Mouse (Mus musculus) kidney, adult 11 months (tissue): ENCODE data around the gene Gm9837.

Experiments used
- DNase-seq: peaks from one replicate; pipeline ENCODE4 v3.0.0; 2022

The Gm9837 gene

DNA sequence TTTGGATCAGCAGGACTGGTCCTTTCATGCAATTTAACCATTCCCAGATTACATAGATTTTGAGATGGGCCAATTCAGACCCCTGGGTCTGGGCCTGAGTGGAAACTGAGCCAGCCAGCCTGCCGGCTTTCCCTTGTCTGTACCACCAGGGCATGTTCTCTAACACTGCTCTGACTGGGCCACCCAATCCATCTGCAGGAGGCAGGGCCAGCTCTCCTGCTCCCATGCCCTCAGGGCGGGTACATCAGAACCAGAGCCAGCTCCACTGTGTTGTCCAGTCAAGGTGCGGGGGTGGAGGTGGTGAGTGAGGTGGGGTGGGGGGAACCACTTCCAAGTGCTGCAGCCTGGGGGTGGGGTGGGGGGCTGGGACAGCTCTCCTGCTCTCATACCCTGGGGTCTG is 16.1 kb upstream of the Gm9837 start:
- DNase-seq, result no peak

DNA sequence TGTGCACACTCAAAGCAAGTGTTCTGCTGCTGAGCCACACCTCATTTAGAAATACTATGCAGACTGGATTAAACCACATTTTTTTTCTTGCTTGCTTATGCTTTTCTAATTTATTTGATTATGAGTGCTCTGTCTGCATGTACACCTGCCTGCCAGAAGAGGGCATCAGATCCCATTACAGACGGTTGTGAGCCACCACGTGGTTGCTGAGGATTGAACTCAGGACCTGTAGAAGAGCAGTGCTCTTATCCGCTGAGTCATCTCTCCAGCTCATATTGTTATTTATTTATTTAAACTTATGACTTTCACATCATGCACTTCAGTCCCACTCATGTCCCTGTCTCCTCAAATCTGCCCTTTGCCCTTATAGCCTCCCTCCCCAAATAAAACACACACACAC is 15.4 kb upstream of the Gm9837 start:
- no peak for DNase-seq

DNA sequence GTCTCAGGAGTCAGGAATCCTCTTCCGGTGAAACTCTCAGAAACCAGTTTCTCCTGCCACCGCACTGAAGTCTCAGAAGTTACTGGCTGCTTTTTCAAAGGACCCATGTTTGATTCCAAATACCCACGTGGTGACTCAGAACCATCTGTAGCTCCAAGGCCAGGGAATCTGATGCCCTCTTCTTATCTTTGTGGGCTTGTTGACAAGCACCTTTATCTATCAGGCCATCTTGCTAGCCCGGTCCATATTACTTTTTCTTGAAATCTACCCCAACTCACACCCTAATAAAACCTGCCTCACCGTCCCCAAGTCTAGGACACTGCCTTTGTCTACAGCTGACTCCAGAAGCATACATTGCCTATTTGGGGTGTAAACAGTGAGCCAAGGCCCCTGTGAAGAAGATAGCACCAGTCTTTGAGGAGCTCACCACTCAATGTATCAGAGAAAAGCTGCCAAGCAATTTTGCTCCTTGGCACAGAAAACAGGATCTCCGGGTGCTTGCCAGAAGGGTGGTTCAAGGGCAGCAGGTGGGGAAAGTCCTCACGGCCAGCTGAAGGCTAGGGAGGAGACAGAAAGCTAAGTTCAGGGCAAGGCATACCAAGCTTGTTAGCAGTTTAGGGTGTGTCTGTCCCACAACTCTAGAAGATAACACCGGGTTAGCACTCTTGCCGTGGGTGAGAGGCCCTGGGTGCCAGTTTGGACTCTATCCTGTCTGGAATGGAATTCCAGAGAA is 13.0 kb upstream of the Gm9837 start:
- no peak for DNase-seq

DNA sequence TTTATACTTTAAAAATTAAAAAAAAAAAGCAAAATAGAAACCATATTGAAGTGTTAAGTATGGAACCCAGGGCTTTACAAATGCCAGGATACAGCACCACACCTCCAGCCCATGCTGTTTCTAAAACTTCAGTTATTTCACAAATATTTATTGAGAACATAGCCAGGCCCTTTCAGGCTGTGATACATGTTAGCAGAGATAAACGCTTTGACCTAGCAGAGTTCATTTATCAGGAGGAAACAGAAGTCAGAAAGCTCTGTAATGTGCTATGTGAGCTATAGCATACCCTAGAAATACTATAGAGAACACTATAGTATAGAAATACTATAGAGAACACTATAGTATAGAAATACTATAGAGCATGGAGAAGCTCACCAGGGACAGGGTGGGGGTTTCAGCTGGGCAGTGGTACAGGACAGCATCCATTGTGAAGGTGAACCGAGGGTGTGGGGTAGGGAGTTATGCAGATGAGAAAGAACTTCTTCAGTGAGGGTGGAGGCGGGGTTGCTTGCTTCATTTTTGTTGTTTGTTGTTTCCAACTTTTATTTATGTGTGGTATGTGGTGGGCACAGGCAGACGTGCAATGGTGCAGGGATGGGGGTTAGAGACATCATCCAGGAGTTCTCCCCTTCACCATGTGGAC is 10.9 kb upstream of the Gm9837 start:
- DNase-seq, result no peak

DNA sequence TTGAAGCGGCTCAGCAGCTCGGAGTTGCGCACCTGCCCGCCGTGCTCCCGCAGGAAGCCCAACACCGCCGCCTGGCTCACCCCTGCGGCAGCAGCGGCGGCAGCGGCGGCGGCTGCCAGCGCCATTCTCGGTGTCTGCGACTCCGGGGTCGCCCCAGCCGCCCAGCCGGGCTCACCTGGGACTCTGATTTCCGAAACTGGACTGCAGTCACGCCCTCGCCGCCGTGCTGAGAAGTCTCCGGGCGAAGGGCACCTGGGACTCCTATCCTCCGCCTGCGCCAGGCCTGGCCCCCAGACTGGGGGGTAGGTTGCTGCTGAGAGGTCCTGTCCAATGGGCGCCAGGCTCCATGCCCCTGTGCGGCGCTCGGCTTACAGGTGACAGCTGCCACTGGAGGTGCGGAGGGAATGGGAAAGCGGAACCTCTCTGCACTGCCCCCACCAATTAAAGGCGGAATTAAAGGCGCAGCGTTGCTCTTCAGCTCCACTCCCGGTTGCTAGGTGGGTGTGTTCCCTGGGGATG is 9.6 kb upstream of the Gm9837 start, which contains the start of the genes Gm9945 and Sowaha:
Gm9945 (plus strand) TSS at position 384 of the 519 bp plus-strand sequence.
Sowaha (minus strand) TSS at position 492 of the 519 bp plus-strand sequence.
- peak; percentile 79 for DNase-seq

DNA sequence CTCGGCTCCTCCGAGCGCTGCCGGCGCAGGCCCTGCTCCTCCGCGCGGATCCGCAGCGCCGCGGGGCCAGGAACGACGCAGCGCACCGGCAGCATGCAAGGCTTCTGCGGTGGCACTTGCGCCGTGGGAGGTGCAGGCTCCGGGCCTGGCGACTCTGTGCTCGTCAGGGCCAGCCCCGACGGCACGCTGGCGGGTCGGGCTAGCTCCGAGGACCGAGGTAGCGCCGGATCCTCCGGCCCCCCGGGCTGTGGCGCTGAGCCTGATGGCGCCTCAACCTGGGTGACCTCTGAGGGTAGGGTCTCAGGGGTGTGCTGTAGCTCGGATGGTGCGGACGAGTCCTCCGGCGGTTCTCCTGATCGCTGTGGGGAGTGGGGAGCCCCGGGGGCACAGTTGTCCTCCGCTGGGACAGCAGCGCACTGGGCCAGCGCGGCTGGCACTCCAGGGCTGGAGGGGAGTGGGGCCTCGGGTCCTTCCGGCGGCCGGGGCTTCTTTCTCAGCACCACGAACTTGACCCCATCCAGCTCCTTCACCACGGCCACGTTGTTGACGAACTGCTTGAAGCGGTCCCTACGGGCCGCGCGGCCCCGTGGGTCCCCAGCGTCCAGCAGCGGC is 9.0 kb upstream of the Gm9837 start:
- DNase-seq, result no peak

DNA sequence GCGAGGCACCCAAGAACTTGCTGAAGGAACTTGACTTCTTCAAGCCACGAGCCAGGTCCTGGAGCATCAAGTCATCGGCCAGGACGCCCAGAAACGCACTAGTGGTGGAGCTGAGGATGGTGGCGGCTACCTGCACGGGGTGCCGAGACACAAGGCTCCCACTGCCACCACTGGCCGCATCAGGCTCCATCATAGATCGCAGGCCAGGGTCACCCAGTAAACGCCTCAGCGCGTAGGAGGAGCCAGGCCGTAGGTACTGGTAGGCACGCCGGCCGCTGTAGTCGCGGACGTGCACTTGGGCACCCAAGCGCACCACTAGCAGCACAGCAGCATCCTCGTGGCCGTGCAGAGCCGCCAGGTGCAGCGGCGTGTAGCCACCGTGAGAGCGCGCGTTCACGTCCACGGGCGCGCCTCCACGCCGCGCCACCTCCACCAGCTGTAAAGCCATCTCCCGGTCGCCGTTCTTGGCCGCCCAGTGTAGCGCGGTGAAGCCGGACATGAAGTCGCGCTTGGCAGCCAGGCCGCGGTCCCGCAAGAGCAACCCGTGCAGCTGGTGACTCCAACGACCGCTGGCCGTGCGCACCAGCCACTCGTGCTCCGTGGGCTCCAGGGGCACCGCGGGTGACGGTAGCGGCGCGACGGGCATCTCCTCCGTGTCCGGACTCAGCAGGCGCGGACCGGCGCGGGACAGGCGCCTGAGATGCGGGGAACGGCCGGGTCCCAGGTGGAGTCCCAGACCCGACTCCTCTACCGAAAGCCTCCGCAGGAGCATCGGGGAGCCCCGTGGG is 8.3 kb upstream of the Gm9837 start:
- no peak for DNase-seq

DNA sequence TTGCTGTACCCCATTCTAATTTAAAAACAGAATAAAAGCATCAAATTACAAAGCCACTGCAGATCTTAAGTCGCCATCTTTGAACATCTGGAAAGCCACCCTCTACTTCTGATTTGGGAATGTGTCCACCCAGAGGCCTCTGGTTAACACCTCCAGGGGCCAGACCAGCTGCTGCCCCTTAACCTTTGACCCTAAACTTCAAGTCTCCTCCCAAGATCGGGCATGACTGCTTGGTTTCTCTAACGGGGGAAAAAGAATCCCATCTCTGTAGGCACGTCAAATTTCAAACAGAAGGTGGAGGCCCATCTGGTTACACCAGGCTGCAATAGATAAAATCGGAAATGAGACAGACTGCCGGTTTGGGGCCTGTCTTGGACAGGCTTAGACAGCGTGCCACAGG is 7.6 kb upstream of the Gm9837 start:
- DNase-seq, result no peak

DNA sequence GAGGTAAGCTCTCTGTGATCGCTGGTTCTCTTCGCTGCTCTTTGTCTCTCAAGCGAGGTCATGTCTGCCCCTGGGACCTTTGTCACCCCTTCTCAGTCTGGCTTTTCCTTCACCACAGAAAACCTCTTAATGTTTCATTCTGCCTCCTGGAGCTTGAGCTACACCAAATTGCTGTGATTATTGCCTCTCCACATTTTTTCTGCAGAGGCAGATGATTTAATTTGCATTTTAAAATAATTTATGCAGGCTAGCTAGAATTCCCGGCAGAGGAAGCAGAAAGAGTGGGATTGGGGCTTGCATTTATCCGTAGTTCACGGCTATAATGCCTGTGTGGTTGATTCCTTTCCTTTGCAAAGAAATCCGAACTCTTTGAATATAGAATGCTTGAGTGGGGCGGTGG is 5.3 kb upstream of the Gm9837 start:
- DNase-seq, result no peak

DNA sequence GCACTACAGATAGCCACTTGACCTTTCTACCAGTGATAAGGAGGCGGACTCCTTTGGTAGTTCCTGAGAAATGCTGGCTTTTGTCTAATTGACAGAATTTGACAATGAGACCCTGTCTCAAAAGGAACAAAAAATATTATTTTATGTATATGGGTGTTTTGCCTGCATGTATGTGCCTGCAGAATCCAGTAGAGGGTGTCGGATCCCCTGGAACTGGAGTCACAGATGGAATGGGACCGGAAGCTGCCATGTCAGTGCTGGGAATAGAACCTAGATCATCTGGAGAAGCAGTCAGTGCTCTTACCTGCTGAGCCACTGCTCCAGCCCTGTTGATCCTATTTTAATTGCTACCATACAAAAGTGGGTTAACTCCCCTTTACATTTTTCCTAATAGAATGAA is 2.4 kb upstream of the Gm9837 start:
- DNase-seq, result no peak

DNA sequence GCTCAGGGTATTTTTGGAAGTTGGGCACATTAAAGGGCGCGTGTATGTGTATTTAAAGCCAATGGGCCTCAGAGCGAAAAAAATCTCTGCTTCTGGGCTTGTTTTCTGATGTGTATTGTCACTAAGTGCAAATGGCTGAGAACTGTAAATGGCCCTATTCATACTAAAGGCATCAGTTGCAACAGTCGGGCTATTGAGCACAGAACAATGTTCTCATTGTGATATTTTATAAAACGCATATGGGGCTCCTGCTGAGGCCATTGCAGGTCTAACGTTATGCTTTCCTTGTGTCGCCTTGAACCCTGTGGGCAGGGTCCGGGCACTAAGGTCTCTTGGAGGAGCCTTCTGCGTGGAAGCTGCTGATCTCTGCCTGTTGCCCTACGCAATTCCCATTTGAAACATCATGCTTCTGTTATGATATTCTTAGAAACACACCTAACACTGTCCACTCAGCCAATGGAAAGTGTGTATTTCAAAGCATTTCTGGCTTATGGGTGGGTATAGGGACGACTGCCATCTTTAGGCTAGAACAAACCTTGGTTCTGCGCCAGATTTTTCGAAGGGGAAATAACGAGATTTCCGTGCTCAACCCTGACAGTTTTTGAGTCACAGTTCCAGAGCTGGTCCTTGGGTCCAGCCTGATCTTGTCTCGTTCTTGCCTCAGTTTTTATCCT is 848 bp downstream of the Gm9837 start:
- DNase-seq, result peak; percentile 25

DNA sequence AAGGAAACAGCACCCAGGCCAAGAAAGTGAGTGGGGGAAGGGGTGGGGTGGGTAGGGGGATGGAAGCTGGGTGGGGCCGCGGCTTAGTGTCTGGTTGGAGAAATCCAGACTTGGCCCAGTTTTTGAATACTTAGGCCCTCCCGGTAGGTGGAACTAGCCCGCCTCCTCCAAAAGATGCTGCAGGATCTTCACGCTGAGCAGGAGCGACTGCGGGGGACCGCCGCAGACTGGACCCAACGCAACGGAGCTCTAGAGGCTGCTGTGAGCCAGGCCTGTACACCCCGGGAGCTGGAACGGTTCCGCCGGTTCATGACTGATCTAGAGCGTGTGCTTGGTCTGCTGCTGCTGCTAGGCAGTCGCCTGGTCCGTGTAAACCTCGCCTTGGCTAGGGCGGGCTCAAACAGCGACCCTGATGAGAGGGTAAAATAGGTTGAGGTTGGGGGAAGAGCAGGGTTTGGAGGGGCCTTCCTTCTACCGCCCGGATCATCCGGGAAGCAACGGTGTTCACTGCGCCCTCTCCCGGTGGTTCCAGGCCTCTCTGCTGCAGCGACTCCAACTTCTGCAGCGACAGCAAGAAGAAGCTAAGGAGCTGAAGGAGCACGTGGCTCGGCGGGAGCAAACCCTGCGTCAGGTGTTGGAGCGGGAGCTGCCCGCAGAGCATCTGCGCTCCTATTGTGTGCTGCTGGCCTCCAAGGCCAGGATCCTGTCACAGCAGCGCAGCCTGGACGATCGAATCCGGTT is 3.9 kb downstream of the Gm9837 start:
- DNase-seq, result peak; percentile 64

DNA sequence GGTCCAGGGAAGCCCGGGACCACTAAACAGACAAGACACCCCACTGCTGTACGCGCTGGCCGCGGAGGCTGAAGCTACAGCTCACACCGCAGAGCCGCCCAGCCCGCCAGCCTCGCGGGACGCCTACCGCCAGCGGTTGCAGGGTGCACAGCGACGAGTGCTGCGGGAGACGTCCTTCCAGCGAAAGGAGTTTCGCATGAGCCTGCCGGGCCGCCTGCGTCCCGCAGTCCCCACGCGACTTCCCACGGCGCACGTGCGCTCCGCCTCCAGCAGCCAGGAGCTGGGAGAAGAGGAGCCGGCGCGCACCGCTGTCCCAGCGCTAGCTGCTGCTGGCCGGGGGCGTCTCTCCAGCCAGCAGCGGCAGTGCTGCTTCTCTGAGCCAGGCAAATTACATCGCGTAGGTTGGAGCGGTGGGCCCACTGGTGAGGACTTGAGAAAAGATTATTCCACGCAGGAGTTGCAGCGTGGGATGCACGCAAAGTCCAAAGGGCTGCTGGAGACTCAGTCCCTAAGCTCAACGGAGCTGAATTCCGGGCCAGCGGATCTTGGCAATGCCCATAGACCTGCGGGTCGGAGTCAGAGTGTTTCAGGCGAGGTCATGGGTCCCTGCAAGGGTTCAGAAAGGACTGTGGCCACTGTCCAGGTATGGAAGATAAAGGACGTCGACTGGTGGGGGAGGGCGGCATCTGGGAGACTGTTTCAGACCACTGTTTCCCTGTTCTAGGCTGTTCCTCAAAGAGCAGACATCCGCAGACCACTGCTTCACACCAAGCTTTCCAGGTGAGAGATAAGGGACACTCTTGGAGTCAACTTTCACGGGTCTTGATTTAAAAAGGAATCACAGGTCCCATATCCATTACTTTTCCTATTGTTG is 6.5 kb downstream of the Gm9837 start:
- DNase-seq, result no peak

DNA sequence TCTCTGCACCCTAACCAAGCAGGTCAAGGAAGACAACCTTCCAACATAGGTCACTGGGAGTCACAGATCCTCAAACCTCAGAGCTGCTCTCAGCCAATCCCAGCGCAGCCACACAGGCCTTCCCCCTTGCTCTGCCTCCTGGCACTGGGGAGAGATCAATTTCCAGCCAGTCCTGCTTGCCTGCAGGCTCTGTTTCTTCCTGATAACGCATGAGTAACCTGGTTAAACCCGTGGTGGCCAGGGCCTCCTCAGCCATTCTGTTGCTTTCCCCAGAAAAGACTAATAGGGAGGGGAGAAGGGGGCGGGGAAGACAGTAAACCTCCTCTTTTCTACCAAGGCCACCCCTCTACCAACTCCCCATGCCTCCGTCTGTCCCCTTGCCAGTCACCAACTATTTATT is 8.6 kb downstream of the Gm9837 start:
- DNase-seq, result peak; percentile 30

DNA sequence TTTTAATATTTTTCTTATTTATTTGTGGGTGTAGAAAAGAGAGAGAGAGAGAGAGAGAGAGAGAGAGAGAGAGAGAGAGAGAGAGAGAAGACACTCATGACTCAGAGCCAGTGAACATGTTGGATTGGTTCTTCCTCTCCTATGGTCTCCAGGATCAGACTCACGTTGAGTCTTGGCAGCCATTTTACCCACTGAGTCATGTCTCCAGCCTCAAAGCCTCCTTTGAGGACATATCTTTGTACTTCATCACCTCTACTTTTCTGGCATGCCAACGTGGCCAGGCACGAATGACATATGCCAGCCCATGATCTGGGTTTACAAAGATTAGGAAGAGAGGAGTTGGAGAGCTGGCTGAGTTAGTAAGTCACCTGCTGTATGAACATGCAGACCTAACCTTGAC is 10.1 kb downstream of the Gm9837 start:
- no peak for DNase-seq

DNA sequence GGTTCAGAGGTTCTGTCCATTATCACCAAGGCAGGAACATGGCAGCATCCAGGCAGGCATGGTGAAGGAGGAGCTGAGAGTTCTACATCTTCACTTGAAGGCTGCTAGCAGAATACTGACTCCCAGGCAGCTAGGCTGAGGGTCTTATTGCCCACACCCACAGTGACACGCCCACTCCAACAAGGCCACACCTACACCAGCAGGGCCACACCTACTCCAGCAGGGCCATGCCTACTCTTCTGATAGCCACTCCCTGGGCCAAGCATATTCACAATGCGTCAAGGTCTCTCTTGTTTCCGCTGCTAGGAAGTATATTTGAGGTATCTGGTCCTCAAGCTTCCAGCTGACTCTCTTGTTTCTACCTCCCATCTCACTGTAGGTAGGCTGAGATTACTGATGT is 11.3 kb downstream of the Gm9837 start:
- DNase-seq, result no peak

DNA sequence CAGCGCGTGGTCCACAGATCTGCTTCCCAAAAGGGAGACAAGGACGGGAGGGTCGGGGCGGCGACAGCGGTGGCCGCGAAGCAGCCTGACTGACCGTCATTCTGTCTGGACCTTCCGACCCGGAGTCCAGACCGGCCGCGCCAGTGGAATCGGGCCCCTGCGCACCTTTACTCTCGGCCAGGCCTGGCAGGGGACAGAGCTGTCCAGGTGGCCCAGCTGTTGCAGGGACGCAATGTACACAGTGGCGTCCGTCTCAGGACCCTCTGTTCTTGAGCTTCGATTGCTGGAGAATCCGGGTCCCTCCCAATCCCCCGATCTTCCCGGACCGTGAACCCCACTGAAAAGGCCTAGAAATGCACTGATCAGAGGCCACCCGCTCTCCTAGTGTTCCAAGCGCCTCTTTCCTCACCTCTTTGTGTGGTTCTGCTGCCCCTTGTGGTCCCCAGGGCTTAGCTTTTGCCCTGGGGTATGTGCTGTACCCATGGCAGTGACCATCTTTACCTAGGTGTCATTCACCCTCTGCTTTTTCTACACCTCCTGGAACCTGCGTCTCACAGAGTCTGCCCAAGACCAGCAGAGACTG is 12.8 kb downstream of the Gm9837 start:
- DNase-seq, result no peak

DNA sequence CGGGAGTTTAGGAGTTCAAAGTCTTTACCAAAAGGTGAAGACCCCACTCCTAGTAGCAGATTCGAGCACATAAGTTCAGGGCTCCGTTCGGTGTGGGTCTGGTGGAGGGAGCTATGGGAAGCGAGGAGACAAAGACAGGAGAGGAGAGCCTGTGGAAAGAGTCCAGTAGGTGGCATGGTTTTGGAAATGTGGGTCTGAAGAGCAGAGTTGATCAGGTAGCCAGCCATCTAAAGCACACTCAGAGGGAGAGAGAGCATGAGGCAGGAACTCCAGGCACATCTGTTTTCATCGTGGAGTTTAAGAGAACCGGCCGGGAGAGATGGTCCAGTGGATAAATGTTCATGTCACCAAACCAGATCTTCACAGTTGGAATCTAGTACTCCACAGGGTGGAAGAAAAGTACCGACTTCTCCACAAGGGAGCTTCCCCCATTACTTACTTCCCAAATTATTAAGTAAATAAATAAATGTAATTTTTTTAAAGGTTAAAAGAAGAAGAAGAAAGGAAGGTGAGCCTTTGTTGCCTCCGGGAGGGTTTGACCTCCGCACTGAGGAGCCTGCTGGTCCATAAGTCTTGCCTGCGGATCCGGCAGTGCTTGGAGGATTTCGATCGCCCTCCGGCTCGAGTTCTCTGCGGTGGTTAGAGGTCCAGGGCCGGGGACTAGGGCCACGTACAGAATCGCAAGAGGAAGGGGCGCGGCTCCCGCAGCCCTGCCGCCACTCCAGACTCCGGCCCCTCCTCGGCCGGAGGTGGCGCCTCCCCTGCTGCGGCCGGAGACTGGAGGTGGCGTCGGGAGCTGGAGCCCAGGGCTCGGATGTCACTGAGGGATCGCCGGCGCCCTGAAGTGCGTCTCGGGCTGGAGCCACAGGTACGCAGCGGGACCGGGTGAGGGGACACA is 13.6 kb downstream of the Gm9837 start, which contains the start of the genes Gm10447 and Shroom1:
Gm10447 (minus strand) TSS at position 637 of the 898 bp plus-strand sequence.
Shroom1 (plus strand) TSS at position 732 of the 898 bp plus-strand sequence.
- peak; percentile 36 for DNase-seq

DNA sequence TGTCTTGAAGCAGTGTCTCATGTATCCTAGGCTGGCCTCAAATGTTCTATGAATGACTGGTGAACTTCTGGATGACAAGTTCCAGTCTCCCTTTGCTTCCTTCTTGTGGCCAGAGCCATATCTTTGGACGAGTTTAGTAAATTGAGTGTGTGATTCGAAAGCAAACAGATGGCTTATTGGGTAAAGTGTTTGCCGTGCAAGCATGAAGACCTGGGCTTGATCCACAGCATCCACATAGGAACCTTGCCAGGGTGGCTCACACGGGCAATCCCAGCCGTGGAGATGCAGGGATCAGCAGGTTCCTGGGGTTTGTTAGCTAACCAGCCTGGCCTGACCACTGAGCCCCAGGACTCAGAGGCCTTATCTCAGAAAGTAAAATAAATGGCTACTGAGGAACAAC is 17.2 kb downstream of the Gm9837 start:
- DNase-seq, result no peak
